Mouse (Mus musculus) megakaryocyte, embryonic 14.5 days (primary cell): ENCODE data around the gene Nipbl. TPM values are rescaled to one million over a fixed set of nuclear protein-coding genes. Genes with fewer than 3 reads are reported as not detected.
"Not testable (repeated sequence)": the region's sequence is repeated elsewhere in the genome, so short reads cannot be mapped to it uniquely, and the experiment has no call there.

ENCODE experiments used
- H3K27me3 ChIP-seq: replicated peaks from 2 replicates; pipeline ENCODE3; 2012; ENCODE audit warnings: inconsistent platforms
- H3K36me3 ChIP-seq: replicated peaks from 2 replicates; pipeline ENCODE3; 2012; ENCODE audit warnings: low read length, inconsistent platforms, mixed read lengths
- H3K4me1 ChIP-seq: 2 replicates; pipeline ENCODE4 v1.6.1; 2012; ENCODE audit warnings: inconsistent platforms
- H3K4me3 ChIP-seq: replicated peaks from 2 replicates; pipeline ENCODE3; 2012; ENCODE audit warnings: moderate library complexity, mild to moderate bottlenecking, inconsistent platforms
- H3K9me3 ChIP-seq: 2 replicates; pipeline ENCODE4 v1.6.1; 2012; ENCODE audit warnings: inconsistent platforms
- FLI1 ChIP-seq: IDR thresholded peaks from 2 replicates; pipeline ENCODE4 v1.6.1; 2012; ENCODE audit warnings: low read length, inconsistent platforms, mixed read lengths
- GATA1 ChIP-seq: IDR thresholded peaks from 3 replicates; pipeline ENCODE4 v1.6.1; 2012; ENCODE audit warnings: mixed read lengths, low read length, inconsistent platforms, borderline replicate concordance
- polyA plus RNA-seq: library from polyadenylated mRNA; stranded (reverse); fragments of >175 nt; gene quantifications from 2 replicates; pipeline ENCODE4 v1.2.3, GENCODE M21; 2012; ENCODE audit warnings: low replicate concordance; ENCODE audit not compliant: insufficient read depth

Gene Nipbl
- polyA plus RNA-seq, 1 experiment, result 1.7 TPM

- no peaks in the 10 kb centered on the region for H3K27me3 ChIP-seq
- H3K9me3 ChIP-seq, result no peaks in the 10 kb centered on the region
- TF ChIP-seq GATA1, result no peak
- TF ChIP-seq FLI1, result no peak
- no peaks in the 10 kb centered on the region for H3K4me1 ChIP-seq
- H3K36me3 ChIP-seq, result peaks cover 73% of the 10 kb centered on the region
- H3K4me3 ChIP-seq, result no peak overlapping the region
Observed at GRCm38 (mm10) chr15:8317381-8317780, 126.9 kb downstream of the Nipbl start.

GRCm38 (mm10) chr15:8305474-8305873, 138.8 kb downstream of the Nipbl start:
- no peak overlapping the region for H3K4me3 ChIP-seq
- TF ChIP-seq GATA1, result no peak
- TF ChIP-seq FLI1, result no peak
- H3K36me3 ChIP-seq, result peaks cover 89% of the 10 kb centered on the region
- no peaks in the 10 kb centered on the region for H3K9me3 ChIP-seq
- no peaks in the 10 kb centered on the region for H3K4me1 ChIP-seq
- H3K27me3 ChIP-seq, result no peaks in the 10 kb centered on the region

- H3K36me3 ChIP-seq, result peaks cover 97% of the 10 kb centered on the region
- no peaks in the 10 kb centered on the region for H3K27me3 ChIP-seq
- no peaks in the 10 kb centered on the region for H3K4me1 ChIP-seq
- H3K9me3 ChIP-seq, result no peaks in the 10 kb centered on the region
- H3K4me3 ChIP-seq, result no peak overlapping the region
- TF ChIP-seq FLI1, result no peak
- TF ChIP-seq GATA1, result no peak
Observed at GRCm38 (mm10) chr15:8302944-8303343, 141.3 kb downstream of the Nipbl start.

GRCm38 (mm10) chr15:8294150-8294549, 150.1 kb downstream of the Nipbl start:
- no peaks in the 10 kb centered on the region for H3K4me1 ChIP-seq
- no peaks in the 10 kb centered on the region for H3K27me3 ChIP-seq
- no peaks in the 10 kb centered on the region for H3K9me3 ChIP-seq
- TF ChIP-seq GATA1, result no peak
- TF ChIP-seq FLI1, result no peak
- no peak overlapping the region for H3K4me3 ChIP-seq
- peaks cover 94% of the 10 kb centered on the region for H3K36me3 ChIP-seq

GRCm38 (mm10) chr15:8291251-8291650, 153.0 kb downstream of the Nipbl start:
- Histone ChIP-seq H3K4me3 (no peak overlapping the region), H3K27me3 (no peaks in the 10 kb centered on the region), H3K4me1 (no peaks in the 10 kb centered on the region), H3K36me3 (peaks cover 66% of the 10 kb centered on the region), H3K9me3 (no peaks in the 10 kb centered on the region)
- no peak for TF ChIP-seq FLI1
- no peak for TF ChIP-seq GATA1

- no peak for TF ChIP-seq GATA1
- TF ChIP-seq FLI1, result no peak
Observed at GRCm38 (mm10) chr15:8282155-8282554, 162.1 kb downstream of the Nipbl start.

GRCm38 (mm10) chr15:8281701-8282100, 162.6 kb downstream of the Nipbl start:
- H3K4me3 ChIP-seq, result no peak overlapping the region

More at GRCm38 (mm10) chr15:8282155-8282554, 162.1 kb downstream of the Nipbl start:
- Histone ChIP-seq H3K36me3 (no peaks in the 10 kb centered on the region), H3K27me3 (no peaks in the 10 kb centered on the region), H3K9me3 (no peaks in the 10 kb centered on the region; the same call in 1 of the 2 replicates), H3K4me1 (peaks cover 4% of the 10 kb centered on the region; the same call in 1 of the 2 replicates), H3K4me3 (no peak overlapping the region)

GRCm38 (mm10) chr15:8279929-8280610, 164.2 kb downstream of the Nipbl start:
- TF ChIP-seq FLI1, result no peak
- TF ChIP-seq GATA1, result no peak
- peak overlapping the region; percentile 84 for H3K4me3 ChIP-seq
- H3K4me1 ChIP-seq, result peaks cover 4% of the 10 kb centered on the region; the same call in 1 of the 2 replicates
- H3K9me3 ChIP-seq, result peaks cover 6% of the 10 kb centered on the region; the same call in 1 of the 2 replicates
- H3K36me3 ChIP-seq, result no peaks in the 10 kb centered on the region
- H3K27me3 ChIP-seq, result no peaks in the 10 kb centered on the region

More at GRCm38 (mm10) chr15:8281701-8282100, 162.6 kb downstream of the Nipbl start:
- Histone ChIP-seq H3K27me3 (no peaks in the 10 kb centered on the region), H3K9me3 (no peaks in the 10 kb centered on the region; the same call in 1 of the 2 replicates), H3K4me1 (peaks cover 4% of the 10 kb centered on the region; the same call in 1 of the 2 replicates), H3K36me3 (no peaks in the 10 kb centered on the region)
- TF ChIP-seq FLI1 (no peak), GATA1 (no peak)

GRCm38 (mm10) chr15:8279320-8279779, 164.9 kb downstream of the Nipbl start:
- TF ChIP-seq FLI1 (no peak), GATA1 (no peak)
- peaks cover 11% of the 10 kb centered on the region for H3K9me3 ChIP-seq
- H3K4me3 ChIP-seq, result peak overlapping the region; percentile 89
- no peaks in the 10 kb centered on the region for H3K27me3 ChIP-seq
- no peaks in the 10 kb centered on the region for H3K36me3 ChIP-seq
- peaks cover 4% of the 10 kb centered on the region; the same call in 1 of the 2 replicates for H3K4me1 ChIP-seq

- not testable (repeated sequence) for H3K36me3 ChIP-seq, H3K4me1 ChIP-seq, H3K27me3 ChIP-seq, H3K4me3 ChIP-seq
- H3K9me3 ChIP-seq, result peaks cover 11% of the 10 kb centered on the region
Observed at GRCm38 (mm10) chr15:8277916-8278315, 166.3 kb downstream of the Nipbl start.

GRCm38 (mm10) chr15:8271952-8272351, 172.3 kb downstream of the Nipbl start:
- H3K27me3 ChIP-seq, result no peaks in the 10 kb centered on the region
- H3K9me3 ChIP-seq, result peaks cover 11% of the 10 kb centered on the region
- H3K4me1 ChIP-seq, result no peaks in the 10 kb centered on the region
- H3K36me3 ChIP-seq, result peaks cover 3% of the 10 kb centered on the region
- no peak for TF ChIP-seq FLI1
- TF ChIP-seq GATA1, result no peak
- no peak overlapping the region for H3K4me3 ChIP-seq
